Mouse (Mus musculus): ENCODE data around the gene Btbd19.

- no peak for TF ChIP-seq TAL1 (conservative IDR thresholded peaks at IDR 0.05; ENCODE audit: low read depth, low read length)
- TF ChIP-seq CTCF (IDR thresholded peaks at IDR 0.05; ENCODE audit: low read depth, low read length), result no peak
- TF ChIP-seq GATA1 (IDR thresholded peaks at IDR 0.05; ENCODE audit: borderline replicate concordance, low read length), result no peak
Measured at GRCm38 (mm10) chr4:117169936-117170335, 44.4 kb upstream of the Btbd19 start.

All from G1E (cell line).